Mouse (Mus musculus) urinary bladder, postnatal 25 days (tissue): ENCODE data around the gene Cx3cr1.

Source experiments
- DNase-seq: peaks from one replicate; pipeline ENCODE4 v3.0.0; 2022; ENCODE audit warnings: low spot score

Gene Cx3cr1

DNA sequence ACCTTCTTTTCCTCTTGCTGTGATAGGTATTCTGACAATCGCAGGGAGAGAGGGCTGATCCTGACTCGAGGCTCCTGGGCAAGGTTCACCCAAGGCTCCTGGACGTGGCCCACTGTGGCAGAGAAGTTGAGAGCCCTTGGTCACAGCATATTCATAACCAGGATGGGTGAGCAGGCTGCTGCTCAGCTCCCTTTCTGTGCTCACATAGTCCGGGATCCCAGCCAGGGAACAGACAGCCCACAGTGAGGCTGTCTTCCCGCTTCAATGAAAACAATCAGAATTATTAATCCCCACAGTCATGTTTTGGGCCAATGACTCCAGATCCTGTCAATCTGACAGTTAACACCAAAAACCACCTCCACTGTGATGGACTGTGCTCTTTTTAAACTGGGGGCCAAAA is 12.3 kb upstream of the Cx3cr1 start:
- no peak for DNase-seq

DNA sequence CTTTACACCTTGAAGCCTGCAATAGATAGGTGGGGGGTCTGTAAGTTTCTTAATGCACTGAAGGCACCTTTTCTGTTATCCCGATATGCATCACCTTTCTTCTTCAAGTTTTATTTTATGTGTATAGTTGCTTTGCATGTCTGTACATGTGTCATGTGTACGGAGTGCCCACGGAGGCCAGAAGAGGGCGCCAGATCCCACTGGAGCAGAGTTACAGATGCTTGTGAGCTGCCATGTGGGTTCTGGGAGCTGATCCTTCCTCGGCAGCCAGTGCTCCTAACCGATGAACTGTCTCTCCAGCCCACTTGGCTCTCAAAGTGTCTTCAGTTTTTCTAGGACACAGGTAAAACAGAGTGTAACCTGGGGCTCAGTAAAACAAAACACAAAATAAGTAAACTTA is 11.6 kb upstream of the Cx3cr1 start:
- no peak for DNase-seq

DNA sequence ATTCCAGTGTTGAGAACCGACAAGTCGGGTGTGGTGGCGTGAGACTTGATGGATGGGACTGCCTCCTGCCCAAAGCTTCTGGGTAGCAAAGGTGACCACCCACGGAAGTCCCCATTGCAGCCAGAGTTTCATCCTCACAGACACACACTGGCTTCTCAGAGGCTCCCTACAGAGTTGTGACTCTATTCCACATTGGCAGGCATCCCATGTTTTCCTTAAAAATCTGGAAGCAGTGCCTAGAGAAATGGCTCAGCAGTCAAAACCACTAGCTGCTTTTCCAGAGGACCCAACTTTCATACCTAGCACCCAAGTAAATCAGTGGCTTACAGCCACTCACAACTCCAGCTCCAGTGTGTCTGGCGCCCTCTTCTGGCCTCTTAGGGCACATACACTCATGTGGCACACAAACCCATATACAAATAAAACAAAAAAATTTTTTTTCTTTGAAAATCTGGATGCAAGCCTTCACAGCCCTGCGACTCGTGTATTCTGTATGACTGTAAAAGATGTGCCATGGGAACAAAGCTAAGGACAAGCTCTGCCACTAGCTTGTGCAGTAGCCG is 10.9 kb upstream of the Cx3cr1 start:
- DNase-seq: no peak

DNA sequence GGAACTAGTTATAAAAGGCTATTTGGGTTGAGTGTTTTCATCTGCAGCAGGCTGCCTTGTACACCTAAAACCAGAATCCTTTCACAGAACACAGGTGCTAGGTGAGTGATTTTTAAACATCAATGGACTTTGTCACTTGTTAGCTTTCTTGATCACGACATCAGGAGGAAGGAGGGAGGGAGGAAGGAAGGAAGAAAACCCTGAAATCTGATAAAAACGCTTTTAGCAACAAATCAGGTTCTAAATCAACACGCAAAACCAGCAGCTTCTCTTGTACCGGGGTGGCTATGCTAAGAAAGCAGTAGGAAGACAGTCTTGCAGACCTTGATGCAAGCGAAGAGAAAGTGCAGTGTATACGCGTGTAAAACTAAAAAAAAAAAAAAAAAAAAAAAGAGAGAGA is 10.2 kb upstream of the Cx3cr1 start:
- no peak for DNase-seq

DNA sequence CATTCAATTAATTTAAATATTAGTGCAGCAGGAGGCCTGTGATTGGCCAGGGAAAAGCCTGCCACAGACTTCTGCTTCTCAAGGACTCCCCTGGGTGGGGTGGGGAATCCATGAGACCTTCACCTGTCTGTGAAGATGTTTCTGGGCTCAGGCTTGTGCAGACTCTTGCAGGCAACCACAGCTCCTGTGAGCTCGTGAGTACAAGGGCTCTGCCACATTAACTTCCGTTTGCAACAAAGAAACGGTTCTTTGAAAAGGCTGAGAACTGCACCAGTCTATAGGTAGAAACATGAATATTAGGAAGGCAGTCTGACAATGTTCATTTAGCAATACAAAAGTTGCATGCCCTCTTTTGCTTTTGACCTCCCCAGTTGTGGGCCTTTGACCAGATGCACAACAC is 8.6 kb upstream of the Cx3cr1 start:
- no peak for DNase-seq

DNA sequence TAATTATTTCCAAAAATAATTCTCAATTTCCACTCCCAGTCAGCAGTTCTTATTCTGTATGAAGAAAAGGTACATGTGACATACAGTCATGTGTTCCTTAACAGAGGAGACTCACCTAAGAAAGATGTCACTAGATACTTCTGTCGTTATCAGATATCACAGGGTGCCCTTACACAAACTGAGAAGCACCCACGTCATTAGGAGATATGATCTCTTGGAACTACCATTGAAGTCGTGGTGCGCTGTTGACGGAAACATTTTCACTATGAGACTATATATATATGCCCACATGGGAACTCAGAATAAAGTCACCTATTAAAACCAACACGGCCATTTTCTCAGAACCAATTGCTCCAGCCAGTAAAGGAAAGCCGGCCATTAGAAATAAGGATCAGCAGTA is 4.8 kb upstream of the Cx3cr1 start:
- DNase-seq: no peak

DNA sequence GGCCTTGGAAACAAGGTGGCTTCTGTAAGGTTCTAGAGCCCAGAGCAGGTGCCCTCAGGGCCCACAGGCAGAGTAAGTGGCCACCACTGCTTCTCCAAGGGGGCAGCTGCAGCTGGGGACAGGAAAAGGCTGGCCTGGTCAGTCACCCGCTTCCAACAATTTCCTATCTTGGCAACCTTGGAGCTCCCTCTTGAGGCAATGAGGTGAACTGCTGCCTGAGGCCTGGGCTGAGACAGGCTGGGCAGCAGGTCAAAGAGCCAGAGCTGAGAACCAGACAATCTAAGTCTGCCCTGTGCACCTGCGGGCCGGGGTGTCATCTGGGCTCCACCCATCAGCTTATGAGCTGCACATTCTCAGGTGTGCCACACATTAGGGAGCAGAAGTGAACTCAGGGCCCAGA is 3.5 kb upstream of the Cx3cr1 start:
- DNase-seq: peak; percentile 79

DNA sequence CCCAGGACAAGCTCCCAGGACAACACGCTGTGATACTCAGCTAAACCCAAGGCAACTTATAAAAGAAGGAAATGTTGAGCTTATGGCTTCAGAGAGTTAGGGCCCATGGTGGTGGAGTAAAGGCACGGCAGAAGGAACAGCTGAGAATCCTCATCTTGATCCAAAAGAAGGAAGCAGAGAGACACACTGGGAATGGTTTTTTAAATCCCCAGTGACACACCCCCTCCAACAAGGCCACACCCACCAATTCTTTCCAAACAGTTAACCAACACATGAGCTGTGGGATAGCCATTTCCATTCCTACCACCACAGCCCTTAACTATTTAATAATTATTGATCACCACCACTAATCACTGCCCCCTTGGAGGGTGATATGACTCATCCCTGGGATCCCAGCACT is 1.6 kb upstream of the Cx3cr1 start:
- no peak for DNase-seq

DNA sequence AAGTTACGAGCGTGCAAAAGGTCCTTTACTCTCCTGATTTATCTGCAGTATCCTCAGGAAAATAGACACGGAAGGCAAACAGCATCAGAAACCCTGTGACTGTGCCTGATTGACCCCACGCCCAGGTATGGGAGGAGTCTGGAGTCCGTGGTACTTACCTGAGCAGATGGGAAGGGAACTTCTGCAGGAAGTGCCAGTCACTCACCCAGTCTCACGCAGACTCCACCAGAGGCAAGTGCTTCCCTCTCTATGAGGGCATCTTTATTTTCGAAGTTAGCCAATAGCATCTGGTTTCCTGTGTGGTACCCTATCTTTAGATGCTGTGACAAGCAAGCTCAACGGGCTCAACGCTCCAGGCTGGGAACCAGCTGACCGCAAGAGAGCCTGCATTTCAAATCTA is 1.6 kb downstream of the Cx3cr1 start:
- no peak for DNase-seq

DNA sequence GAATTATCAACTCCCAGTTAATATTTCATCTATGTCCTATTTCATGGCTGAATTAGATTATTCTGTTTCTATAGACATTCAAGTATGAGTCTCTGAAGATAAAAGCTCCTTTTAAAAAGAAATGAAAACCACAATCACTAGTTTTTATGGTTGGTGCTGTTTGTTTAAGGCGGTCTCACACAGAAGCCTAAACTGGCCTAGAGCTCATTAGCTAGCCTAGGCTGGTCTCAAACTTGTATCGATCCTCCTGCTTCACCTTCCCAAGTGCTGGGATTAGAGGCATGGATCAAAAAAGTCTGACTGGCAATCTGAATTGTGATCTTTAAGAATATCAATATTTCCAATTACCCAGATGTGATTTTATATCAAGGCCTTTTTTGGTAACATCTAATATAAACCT is 2.1 kb downstream of the Cx3cr1 start:
- no peak for DNase-seq

DNA sequence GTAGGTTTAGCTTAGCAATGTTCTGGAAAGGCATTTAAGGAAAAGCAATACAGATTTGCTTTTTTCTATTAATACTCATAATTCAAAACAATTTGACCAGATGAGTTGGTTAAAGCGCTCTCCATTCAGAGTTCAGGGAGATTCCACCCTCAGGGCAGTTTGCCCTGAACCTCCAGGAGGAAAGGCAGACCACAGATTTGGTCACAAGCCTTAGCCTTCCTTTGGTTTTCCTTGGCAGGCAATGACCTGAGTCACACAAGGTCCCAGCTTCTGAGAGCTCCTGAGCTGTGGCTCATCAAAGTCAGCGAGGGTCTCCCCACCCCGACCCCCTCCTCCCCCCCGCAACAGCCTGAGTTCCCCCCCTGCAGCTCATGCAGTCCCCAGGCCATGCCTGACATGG is 5.4 kb downstream of the Cx3cr1 start:
- DNase-seq: no peak

DNA sequence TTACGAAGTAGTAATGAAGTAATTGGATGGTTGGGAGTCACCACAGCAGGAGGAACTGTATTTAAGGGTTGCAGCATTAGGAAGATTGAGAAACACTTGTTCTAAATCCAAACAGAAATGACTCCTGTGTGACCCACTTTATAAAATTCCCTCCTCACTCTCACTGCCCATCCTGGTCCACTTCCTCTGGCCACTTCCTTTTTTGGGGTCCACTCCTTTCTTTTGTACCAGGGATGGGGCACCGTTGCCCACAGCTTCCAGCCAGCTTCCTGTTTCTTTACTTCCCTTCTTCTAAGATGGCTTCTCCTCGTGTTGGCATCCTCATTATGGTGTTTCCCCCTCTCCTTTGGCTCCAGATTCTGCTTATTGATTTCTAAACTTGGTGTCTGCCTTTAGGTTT is 10.9 kb downstream of the Cx3cr1 start:
- no peak for DNase-seq

DNA sequence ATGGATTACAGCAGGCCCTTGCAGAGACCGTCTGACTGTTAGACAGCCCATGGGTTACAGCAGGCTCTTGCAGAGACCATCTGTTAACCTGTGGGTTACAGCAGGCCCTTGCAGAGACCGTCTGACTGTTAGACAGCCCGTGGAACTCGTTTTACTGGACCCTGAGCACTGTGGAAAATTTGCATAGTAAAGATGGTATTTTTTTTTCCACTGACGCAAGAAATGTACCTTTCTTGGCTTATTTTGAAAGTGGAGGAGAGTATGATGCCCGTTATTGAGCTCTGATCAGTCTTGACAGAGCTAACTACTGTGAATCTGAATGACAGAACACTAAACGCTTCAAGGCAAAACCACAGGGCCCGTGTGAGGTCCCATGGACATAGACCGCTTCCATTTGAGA is 13.5 kb downstream of the Cx3cr1 start:
- DNase-seq: no peak

DNA sequence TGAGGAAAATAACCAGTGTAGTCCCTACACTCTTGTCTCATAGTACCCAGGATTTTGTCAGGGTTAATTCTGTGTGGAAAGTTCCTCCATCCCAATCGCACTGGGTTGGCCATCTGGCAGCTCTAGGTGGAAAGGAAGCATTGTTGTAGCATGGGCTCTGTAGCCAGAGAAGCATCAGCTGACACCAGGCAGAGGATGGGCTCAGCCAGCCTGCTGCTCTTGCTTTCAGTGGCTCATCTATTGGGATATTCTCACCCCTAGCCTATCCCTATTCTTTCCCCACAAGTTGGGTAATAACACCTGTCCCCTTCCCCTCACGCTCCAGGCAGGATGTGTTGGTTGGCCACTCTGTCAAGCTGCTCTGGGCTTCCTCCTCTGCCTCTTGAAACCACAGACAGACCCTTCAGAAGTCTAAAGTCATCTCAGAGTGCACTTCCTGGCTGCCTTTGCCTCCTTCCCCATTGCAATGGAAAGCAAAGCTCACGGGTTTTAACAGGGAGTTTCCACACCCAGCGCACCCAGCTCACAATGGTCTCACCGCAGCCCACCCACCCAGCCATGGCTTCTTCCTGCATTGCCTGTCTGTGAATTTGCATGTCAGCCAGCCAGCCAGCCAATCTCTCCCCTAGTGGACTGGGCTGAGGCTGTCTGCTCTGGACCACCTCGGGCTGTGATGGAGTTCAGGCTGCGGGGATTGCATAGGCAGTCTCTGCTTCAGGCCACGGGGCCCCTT is 15.0 kb downstream of the Cx3cr1 start:
- no peak for DNase-seq

DNA sequence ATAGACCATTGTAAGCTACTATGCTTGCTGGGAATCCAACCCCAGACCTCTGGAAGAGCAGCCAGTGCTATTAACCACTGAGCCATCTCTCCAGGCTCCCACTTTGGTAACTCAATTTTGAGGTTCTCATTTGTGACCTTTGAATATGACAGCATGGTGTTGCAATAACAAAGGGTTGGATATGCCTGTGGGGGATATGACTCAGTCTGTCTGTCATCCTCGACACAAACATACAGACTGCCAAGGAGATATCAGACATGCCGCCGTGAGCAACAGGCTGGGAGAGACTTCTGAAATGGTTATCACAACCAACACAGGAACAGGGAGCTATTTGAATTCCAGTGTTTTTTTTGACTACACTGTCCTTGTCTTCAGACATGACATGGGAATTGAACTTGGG is 20.3 kb downstream of the Cx3cr1 start:
- no peak for DNase-seq

DNA sequence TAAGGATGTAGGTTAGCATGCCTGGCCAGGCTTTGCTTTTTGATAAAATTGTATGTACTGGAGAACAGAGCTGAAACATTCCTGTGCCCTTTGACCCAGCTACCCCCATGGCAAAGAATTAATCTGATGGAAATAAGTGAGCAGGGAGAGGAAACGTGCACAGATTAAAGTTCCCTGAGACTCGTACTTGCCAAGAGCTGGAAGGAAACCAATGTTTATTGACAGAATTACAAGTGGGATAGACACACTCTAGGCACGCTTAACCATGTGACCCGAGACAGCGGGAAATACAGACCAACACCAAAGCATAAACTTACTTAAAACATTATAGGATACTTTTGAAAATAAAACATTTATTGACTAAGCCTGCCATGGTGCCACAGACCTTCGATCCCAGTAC is 21.2 kb downstream of the Cx3cr1 start:
- DNase-seq: no peak

DNA sequence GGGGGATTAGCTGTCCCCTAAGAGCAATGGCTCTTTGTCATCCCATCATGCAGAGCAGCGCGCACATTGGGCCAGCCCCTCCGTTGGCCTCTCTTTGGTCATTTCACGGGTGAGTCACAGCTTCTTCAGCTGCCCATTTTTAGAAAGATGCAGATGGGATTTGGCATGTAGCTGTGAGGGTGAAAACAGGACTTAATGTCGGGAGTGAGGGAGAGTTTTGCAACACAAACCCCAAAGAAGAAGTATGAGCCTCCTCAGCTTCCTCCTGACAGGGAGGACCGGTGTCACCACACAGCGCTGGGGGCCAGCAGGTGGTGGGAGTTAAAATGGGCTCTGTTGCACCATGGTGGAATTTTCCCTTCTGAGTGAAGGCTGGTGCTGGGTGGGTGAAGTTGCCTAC is 26.6 kb downstream of the Cx3cr1 start:
- DNase-seq: no peak

DNA sequence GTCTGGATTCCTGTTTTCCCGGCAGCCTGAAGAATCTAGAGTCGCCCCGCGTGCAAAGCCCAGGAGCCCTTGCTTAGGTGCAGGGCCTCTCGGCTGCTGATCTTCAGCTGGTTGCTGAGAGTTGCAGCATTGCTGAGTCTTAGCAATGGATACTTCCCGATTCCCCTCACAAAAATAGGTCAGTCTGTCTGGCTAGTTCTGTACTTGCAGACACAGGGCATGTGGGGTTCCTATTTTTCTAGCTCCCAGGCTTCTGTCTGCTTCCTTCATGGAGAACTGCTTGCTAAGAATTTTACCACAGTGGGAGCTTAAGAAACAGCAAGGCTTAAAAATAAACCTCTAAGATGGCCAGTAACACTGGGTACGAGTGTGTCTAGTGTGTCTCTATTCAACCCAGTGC is 32.3 kb downstream of the Cx3cr1 start:
- no peak for DNase-seq

DNA sequence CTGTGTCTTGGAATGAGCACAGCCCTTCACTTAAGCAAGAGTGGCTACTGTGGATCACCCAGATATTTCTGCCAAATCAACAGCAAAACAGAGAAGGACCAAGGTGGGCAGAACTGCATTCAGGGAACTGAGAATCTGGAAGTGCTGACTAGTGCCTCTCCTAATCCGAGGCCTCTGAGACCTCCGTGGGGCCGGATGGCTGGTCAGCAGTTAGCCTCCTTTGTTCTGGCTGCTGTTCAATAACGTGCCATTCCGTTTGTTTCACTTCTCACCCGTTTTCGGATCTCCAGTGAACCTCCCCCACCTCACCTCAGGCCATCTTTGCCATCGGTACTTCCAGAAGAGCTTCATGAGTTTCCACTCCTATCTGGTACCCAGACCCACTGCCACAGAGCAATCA is 35.3 kb downstream of the Cx3cr1 start:
- DNase-seq: no peak

DNA sequence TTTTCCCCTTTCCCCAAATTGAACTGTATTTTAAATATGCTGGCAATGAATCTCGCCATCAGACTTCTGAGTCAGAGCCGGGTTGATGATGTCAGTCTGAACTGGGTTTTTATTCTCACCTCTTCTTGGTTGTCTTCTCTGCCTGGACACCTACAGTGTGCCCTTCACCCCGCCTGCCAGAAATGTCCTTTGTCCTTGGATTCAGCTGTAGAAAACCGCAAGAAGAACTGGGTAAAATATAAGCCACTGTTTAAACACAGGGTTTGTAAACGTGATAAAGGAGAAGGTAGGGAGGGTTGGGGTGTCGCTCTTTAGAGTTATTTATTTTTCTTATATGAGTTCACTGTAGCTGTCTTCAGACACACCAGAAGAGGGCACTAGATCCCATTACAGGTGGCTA is 37.0 kb downstream of the Cx3cr1 start:
- no peak for DNase-seq

DNA sequence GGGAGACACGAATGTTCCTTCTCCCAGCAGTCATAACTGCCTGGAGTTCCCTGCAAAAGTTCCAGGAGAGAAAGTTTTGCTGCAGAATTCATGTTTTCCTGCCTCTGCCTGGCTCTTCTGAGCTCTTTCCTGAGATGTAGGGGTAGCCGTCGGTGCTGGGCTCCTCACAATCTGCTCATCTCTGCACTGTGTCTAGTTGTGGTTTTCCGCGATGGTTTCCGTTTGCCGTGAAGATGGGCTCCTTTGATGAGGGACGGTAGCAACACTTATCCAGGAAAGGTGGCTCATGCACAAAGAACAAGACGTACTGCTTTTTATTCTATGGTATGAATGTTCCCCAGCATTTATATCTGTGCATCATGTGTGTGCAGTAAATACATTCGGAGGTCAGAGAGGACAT is 39.3 kb downstream of the Cx3cr1 start:
- DNase-seq: no peak

DNA sequence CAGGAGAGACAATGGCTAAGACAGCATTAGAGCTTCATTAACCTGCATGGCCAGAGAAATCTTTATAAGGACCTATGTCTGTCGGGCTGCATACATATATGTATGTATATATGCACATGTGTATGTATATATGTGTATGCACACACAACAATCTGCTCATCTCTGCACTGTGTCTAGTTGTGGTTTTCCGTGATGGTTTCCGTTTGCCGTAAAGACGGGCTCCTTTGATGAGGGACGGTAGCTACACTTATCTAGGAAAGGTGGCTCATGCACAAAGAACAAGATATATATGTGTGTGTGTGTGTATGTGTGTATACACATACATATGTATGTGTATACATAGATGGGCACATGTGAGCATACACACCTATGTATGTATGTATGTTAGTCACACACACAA is 39.8 kb downstream of the Cx3cr1 start:
- DNase-seq: no peak

DNA sequence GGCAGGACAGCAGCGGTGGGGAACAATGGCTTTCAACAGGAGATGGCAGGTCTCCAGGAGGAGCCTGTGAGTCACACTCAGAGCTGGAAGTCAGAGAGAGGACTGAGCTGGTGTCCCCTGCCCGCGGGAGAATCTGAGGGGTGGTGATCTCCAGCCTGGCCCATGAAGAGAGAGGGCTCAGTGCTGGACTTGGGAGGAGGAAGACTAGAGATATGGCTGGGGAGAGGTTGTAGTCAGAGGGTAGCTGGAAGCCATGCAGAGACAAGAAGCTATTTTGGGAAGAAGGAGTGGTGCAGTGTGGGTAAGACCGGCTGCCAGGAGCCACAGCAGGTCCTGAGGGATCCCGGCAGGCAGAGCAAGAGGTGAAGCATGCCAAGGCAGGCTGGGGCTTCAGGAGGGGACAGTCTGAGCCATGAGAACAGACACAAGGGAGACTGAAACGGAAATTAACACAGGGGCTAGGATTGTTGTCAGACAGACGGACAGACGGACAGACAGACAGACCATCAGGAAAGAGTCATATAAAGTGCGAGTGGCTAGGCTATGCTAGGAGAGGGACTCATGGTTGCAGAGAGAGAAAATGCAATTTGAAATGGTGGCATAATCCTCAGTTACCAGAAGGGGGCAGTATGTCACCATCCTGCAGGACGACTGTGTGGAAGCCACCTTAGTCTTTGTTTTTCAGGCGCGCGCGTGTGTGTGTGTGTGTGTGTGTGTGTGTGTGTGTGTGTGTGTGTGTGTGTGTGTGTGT is 42.1 kb downstream of the Cx3cr1 start:
- no peak for DNase-seq

DNA sequence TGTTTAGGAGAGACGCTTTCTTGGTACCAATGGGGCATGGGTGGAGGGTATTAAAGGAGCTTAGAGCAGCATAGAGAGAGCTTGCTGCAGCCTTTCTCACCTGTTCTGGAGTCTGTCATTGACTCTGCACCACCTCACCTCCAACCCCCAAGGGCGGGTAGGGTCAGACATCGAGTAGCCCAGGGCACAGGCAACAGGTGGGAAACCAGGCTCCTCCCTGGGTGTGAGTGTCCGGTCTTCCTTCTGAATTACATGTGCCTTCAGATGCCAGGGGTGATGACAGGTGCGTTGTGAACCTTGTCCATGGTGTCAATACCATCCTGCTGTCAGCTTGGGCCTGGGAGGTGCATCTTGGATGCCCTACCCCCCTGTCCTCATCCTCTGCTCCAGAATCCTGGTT is 45.1 kb downstream of the Cx3cr1 start:
- no peak for DNase-seq
